Mouse (Mus musculus) megakaryocyte, adult 5-6 weeks (primary cell): ENCODE results near the gene Tpi1. TPM values are rescaled to one million over a fixed set of nuclear protein-coding genes. Genes with fewer than 3 reads are reported as not detected.
"Not testable (repeated sequence)": the region's sequence is repeated elsewhere in the genome, so short reads cannot be mapped to it uniquely, and the experiment has no call there.

Experiments
- ATAC-seq: 2 replicates; pipeline ENCODE4 v1.8.0; 2016; ENCODE audit warnings: mild to moderate bottlenecking, inconsistent platforms; ENCODE audit not compliant: poor library complexity, severe bottlenecking
- total RNA-seq, 2 experiments: library from RNA; stranded (forward) in 1 of 2; stranded (reverse) in 1 of 2; fragments of 153-499, 151-499 nt in 1 of 2; fragments of 221-1000, 200-1000 nt in 1 of 2; gene quantifications; 2 replicates each; pipeline versions ENCODE4 v1.2.3 to v1.2.4; 2015 to 2017

The Tpi1 gene
- total RNA-seq, 2 experiments from 2014 or later: 113 to 134 TPM

GRCm38 (mm10) chr6:124834512-124835081 is 20.5 kb upstream of the Tpi1 start:
- no peak for ATAC-seq

- no peak for ATAC-seq
Measured at GRCm38 (mm10) chr6:124831649-124832048, 17.6 kb upstream of the Tpi1 start.

DNA sequence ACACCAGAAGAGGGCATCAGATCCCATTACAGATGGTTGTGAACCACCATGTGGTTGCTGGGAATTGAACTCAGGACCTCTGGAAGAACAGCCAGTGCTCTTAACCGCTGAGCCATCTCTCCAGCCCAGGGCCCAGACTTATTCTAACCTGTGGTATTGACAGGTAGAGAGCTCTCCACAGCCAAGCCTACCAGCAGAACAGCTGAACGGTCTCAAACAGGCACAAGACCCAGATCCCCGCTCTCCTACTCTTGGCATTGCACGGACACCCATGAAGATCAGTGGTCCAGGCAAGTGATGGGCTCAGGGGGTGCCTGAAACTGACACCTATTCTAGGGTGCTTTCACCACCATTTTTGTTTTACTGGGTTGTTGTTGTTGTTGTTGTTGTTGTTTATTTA is 17.1 kb upstream of the Tpi1 start:
- ATAC-seq: not testable (repeated sequence)

DNA sequence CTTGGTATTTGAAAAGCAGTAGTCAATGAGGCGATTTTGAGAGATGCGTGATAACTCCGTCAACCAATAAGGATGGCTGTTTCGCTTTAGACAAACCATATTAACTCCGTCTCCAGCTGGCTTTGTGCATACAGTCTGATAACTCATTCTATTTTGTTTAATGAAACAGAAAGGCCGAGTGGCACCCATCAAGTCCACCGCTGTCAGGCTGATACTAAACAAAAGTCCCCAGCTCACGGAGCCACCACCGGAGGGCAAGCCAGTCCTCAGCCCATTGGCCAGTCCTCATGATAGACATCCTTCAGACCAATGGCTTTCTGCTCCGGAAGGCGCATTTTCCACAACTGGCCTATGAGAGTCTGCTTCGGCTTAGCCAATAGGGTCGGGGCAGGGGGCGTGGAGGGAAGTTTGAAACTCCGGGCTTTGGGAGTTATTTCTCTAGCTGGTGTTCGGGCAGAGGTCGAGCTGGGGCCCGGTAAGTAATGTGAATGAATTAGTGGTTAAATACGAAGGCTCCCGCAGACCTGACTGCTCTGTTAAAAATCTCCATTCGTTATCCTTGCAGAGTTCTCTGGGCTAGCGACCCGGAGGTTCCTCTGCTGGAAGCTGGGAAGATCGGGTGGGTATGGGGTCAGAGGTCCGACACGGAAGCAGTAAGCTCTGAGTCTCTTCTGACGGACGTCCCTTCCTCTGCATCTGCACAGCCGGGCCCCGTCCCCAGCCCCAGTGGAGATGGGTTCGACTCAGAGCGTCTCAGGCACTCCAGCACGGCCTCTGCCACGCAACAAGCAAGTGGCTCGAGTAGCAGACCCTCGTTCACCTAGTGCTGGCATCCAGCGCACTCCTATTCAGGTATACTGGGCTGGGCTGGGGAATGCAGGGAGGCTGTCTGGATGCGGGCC is 16.0 kb upstream of the Tpi1 start:
- peak; percentile 65 for ATAC-seq

GRCm38 (mm10) chr6:124828868-124829798 is 15.0 kb upstream of the Tpi1 start, which contains the start of the genes Usp5 and Cdca3:
Gene Usp5, minus strand, starts transcription at chr6:124829484.
Gene Cdca3, plus strand, starts transcription at chr6:124829547.
- peak; percentile 74 for ATAC-seq

DNA sequence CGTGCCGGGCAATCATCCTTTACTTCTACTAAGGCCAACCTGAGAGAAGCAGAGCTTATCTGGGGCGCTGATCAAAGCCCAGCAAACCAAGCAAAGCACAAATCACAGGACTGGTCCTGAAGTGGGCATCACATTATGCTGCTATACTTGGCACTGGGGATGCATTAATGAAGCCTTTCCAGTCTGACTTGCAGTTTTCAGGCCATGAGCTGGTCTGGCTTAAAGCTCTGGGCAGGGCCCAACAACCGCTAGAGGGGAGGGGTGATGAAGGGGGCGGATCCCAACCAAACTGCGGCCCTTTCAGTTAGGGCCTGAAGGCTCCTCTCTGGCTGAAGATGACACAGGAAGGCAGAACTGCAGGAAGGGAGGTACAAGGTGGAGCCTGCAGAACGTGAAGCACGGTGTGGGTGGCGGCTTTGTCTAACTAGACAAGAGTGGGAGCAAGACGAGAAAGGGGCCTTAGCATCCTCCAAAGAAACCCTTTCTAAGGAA is 14.1 kb upstream of the Tpi1 start:
- ATAC-seq: peak; percentile 8

DNA sequence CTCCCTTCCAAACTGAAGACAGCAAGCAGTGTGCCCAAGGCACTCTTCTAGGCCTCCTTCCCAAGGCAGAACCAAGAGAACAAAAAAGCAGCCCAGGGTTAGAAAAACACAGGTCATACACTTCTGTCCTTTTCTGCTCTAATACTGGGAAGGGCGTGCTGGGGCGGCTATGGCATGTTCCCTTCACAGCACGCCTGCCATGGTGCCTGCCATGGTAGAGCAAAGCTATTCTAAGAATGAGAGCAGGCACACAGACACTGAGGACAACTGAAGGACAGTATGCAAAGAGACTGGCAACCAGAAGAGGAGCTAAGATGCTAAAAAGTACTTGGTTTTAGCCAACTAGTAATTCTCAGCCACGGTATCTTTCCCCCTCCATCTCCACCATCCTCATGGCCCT is 8.0 kb upstream of the Tpi1 start:
- no peak for ATAC-seq

DNA sequence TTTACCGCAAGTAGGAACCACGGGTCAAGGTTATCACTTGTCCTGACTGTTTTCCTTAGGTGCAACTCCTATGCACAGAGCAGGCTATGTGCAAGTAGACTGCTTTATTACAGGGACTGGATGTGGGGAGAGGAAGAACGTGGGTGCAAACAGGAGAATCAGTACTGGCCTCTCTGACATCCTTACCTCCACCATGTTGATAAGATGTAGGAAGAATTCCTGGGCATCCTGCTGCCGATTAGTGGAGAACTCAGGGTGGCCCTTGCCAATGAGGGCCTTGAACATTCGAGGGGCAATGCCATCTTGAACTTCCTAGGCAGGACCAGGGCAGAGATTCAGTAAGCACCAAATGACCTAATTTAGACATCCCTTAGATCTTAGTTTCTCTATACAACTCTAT is 6.8 kb upstream of the Tpi1 start:
- ATAC-seq: no peak

GRCm38 (mm10) chr6:124817971-124818370 is 3.9 kb upstream of the Tpi1 start:
- ATAC-seq: peak; percentile 77

- ATAC-seq: no peak
Measured at GRCm38 (mm10) chr6:124817563-124817962, 3.5 kb upstream of the Tpi1 start.

DNA sequence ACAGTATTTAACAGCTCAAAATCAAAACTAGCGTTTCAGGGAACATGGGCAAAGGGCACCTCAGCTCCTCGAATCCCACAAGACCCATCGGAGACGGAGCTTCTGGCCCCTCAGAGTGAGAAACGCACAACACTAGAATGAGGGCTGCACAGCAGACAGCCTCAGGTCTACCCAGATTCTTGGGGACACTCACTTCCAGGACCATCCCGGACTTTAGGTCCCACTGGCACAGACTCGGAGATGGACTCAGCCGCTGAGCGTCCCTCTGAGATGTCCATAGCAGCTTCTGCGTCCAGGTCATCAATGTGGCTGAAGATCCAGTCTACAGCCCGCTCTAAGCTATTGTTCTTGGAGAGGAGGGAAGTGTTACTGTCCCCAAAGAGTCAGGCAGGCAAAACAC is 3.0 kb upstream of the Tpi1 start:
- ATAC-seq: no peak

DNA sequence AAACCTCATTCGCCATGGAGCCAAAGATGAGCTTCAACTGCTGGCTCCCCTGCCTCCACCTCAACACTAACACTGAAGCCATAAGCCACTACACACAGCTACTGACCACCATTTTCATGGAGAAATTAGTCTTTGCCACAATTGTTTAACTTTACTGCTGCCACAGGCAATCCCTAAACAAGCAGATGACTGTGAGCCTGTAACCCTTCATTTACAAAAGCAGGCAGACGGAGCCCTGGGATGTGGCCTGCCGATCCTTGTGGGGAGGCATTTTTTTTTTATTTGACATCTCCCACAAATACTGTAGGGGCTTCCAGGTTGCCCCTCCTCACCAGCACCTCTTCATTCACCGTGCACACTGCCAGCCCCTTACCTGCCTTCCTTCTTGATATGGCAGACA is 2.5 kb upstream of the Tpi1 start:
- no peak for ATAC-seq

- no peak for ATAC-seq
Measured at GRCm38 (mm10) chr6:124814858-124815774, 1.0 kb upstream of the Tpi1 start.

DNA sequence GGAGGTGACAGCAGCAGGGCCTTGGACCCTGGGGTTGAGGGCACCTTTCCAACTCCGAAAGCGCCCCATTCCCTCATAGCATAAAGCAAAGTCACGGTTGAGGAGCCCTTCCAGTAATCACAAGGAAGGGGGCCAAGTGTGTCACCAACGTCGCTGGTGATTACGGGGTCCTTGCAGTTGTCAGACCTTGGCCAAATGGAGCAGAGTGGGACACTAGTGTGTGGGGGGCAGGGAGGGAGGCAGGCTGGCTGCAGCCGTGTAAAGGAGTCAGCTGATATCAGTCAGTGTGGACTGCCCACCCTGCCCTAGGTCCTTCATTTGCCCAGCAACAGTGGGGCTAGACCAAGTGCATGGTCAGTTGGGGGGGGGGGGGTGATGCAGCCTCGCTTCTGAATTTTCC is 352 bp upstream of the Tpi1 start:
- ATAC-seq: peak; percentile 0; the same call in 1 of the 2 replicates

DNA sequence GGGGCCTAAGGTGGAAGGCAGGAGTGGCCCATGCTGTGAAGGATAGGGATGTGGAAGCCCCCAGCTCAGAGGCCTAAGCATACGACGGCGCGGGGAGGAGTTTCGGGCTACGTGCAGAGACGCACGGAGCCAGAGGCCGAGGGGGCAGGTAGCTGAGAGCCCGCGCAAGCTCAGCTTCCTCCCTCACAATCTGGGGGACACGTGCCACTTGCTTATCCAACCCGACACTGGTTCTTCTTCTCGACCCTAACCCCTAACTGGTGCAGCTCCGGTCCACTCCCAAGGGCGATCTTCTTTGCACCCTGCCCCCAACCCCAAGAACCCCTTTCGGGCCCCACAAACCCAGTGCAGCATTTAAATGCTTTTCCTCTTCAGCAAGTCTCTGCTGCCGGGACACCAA is 600 bp downstream of the Tpi1 start:
- peak; percentile 34 for ATAC-seq

DNA sequence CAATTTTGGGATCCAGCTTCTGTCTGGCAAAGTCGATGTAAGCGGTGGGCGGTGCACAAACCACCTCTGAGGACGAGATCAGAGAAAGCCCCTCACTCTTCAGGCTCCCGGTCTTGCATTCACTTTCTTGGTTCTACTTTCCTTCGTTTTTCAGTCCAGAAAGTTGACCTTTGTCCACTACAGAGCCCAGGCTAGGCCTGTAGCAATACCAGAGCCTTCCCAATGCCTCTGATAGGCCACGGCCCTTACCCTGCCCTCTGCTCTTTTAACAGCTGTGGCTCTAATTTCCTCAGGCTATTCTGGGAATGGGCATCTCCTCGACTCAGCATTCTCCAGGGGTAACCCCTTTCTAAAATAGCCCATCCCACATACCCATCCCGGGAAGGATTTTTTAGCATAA is 1.2 kb downstream of the Tpi1 start:
- no peak for ATAC-seq

DNA sequence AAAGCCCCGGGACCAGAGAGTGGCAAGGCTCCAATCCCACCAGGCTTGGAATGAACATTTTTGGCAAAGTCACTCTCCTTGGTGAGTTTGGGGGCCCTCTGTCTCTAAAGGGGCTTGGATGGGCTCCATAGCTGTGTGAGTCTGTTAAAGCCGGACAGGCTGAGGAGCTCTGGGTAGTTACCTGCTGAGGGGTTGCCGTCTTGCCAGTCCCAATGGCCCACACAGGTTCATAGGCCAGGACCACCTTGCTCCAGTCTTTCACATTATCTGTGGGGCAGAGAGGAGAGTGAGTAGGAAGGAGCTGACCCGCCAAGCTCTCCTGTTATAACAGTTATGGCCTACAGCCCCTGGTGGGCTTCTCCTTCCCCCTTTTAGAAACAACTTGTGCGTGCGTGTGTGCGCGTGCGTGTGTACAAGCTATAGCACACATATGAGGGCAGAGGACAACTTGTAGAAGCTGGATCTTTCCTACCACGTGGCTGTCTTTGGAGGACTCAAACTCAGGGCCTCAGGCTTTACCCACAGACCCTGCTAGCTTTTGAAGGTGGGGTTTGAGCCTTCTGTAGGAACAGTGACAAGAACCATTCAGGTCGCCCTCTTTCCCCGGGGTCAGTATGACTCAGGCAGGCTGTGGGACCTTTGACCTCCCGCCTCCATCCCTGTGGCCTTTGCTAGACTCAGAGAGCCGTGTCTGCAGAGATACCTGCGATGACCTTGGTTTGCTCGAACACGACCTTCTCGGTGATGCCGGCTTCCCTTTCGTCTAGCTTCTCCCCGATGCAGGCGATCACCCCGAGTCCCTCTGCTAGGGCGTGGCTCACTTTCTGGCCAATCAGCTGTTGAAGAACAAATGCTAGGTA is 2.2 kb downstream of the Tpi1 start:
- no peak for ATAC-seq

DNA sequence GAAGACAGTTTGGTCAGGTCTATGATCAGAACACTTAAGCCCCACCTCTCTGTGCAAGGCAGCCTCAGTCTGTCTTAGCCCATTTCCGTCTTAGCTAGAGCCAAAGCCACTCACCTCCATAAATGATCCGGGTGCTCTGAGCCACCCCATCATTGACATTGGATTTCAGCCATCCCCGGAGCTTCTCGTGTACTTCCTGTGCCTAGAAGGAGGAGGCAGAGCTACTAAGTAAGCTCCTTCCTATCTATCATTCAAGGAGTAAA is 2.8 kb downstream of the Tpi1 start:
- no peak for ATAC-seq
